Mouse (Mus musculus): ENCODE data around the gene Fam83b. TPM values are rescaled to one million over a fixed set of nuclear protein-coding genes. Genes with fewer than 3 reads are reported as not detected.

Gene Fam83b
- polyA plus RNA-seq, 1 experiment from 2014 or later = 0.21 TPM

DNA sequence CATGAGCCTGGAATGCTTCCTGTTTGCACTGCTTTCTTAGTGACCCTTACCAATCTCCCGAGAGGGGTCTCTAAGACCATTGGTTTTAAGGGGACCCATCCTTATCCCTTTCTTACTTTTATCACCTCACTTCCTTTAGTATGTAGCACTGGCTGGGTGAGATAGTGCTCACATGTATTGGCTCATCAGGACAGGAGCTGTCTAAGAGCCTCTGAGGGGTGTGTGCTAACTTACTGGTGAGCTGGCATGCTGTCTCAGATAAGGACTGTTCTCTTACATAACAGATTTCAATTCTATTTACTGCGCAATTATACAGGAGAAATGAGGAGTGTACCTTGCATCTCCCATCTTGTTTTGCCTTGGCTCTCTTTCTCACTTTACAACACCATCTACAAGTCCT lies 7.7 kb downstream of the Fam83b start:
- Histone ChIP-seq H3K4me3 (no peak overlapping the region), H3K36me3 (no peaks in the 10 kb centered on the region), H3K4me1 (replicated peaks) (no peaks in the 10 kb centered on the region), H3K9ac (no peak overlapping the region), H3K9me3 (replicated peaks) (no peaks in the 10 kb centered on the region), H3K27ac (no peak overlapping the region), H3K27me3 (no peaks in the 10 kb centered on the region), H3K4me2 (no peak overlapping the region)
- 72% methylated on average over 2 of the region's 2 CpGs for WGBS
- ATAC-seq (replicated peaks; ENCODE audit: insufficient number of reproducible peaks, insufficient read depth, low FRiP score, low read depth) = no peak

DNA sequence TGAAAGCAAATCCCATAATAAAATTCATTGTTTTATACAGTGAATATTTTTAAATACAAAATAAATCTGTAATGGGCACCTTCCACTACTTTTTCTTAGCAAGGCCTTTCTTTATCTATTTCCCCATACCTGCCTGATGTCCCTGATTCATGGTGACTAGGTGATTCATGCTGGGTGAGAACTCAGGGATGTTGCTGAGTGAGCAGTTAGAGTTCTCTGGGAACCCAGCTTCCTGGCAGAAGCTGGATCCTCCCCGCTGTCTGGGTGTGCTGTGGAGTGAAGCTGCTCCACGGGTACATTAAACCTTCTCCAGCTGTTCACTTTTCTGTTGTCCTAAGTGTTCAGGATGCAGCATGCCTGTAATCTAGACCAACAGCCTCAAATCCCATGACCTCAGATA lies 13.2 kb downstream of the Fam83b start:
- Histone ChIP-seq H3K36me3 (no peaks in the 10 kb centered on the region), H3K4me1 (replicated peaks) (no peaks in the 10 kb centered on the region), H3K27ac (no peak overlapping the region), H3K4me3 (no peak overlapping the region), H3K4me2 (no peak overlapping the region), H3K27me3 (no peaks in the 10 kb centered on the region), H3K9ac (no peak overlapping the region), H3K9me3 (replicated peaks) (no peaks in the 10 kb centered on the region)
- ATAC-seq (replicated peaks; ENCODE audit: insufficient number of reproducible peaks, insufficient read depth, low FRiP score, low read depth) = no peak
- WGBS = 42% methylated on average over 2 of the region's 2 CpGs

DNA sequence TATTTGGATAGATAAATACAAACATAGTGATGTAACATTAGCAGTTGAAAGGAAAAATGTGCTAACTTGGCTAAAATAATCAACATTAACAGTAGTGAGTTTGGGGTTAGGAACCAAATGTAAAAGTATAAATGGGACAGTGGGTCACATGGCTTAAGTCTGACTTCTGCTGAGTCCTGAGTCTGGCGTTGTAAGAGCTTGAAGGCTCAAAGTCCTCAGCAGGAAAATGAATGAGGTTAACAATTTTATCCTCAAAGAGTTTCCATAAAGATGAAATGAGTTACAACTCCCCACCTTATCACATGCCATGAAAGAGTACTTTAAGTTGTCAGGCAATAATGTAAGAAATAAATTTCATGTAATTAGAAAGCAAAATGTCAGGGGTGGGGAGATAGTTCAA lies 13.8 kb downstream of the Fam83b start:
- WGBS = 68% methylated on average over 1 of the region's 1 CpGs
- H3K27ac ChIP-seq = no peak overlapping the region
- no peaks in the 10 kb centered on the region for H3K9me3 ChIP-seq (replicated peaks)
- no peaks in the 10 kb centered on the region for H3K4me1 ChIP-seq (replicated peaks)
- H3K4me2 ChIP-seq = no peak overlapping the region
- H3K27me3 ChIP-seq = no peaks in the 10 kb centered on the region
- ATAC-seq (replicated peaks; ENCODE audit: insufficient number of reproducible peaks, insufficient read depth, low FRiP score, low read depth) = no peak
- no peaks in the 10 kb centered on the region for H3K36me3 ChIP-seq
- no peak overlapping the region for H3K4me3 ChIP-seq
- H3K9ac ChIP-seq = no peak overlapping the region

DNA sequence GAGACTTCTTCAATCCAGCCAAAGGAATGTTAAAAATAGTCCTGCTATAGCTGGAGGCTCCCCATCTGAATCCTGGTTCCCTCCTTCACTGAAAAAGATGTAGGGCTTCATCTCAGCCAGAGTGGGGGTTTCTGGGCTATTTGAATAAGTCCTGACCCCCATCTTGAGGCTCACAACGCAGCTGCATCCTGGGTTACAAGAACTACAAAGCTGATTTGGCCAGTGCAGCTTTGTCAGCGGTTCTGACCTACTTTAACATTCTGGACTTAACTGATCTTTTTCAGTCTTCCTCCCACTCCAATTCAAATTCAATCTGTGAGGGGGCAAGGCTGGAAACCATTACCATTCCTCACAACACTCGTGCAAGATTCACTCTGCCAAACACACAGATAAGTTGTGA lies 20.2 kb downstream of the Fam83b start:
- no peaks in the 10 kb centered on the region for H3K9me3 ChIP-seq (replicated peaks)
- WGBS = 50% methylated on average over 3 of the region's 3 CpGs
- H3K9ac ChIP-seq = no peak overlapping the region
- ATAC-seq (replicated peaks; ENCODE audit: insufficient number of reproducible peaks, insufficient read depth, low FRiP score, low read depth) = no peak
- H3K27me3 ChIP-seq = no peaks in the 10 kb centered on the region
- H3K27ac ChIP-seq = no peak overlapping the region
- no peak overlapping the region for H3K4me3 ChIP-seq
- no peak overlapping the region for H3K4me2 ChIP-seq
- H3K36me3 ChIP-seq = no peaks in the 10 kb centered on the region
- peaks cover 4% of the 10 kb centered on the region; the same call in 1 of the 2 replicates for H3K4me1 ChIP-seq (replicated peaks)

DNA sequence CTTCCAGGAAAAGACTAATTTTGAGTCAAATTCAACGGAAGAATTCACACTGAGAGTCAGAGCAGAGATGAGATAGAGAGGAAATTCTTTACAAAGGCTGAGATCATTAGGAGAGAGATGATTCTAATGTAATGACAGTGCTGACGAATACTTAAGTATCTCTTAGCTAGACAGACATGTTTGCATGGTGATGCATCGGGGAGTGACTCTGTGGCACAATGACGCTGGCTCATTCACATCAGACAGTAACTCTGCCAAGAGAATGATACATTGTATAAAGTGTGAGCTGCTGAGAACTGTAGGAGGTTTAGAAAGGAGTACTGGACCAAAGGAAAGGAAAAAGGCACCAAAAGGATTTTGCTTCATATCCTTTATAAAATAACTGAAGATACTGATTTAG lies 26.2 kb downstream of the Fam83b start:
- ATAC-seq (replicated peaks; ENCODE audit: insufficient number of reproducible peaks, insufficient read depth, low FRiP score, low read depth) = no peak
- Histone ChIP-seq H3K4me3 (no peak overlapping the region), H3K27ac (no peak overlapping the region), H3K9ac (no peak overlapping the region), H3K27me3 (no peaks in the 10 kb centered on the region), H3K4me1 (replicated peaks) (no peaks in the 10 kb centered on the region), H3K36me3 (no peaks in the 10 kb centered on the region), H3K4me2 (no peak overlapping the region), H3K9me3 (replicated peaks) (no peaks in the 10 kb centered on the region)
- 57% methylated on average over 4 of the region's 4 CpGs for WGBS

DNA sequence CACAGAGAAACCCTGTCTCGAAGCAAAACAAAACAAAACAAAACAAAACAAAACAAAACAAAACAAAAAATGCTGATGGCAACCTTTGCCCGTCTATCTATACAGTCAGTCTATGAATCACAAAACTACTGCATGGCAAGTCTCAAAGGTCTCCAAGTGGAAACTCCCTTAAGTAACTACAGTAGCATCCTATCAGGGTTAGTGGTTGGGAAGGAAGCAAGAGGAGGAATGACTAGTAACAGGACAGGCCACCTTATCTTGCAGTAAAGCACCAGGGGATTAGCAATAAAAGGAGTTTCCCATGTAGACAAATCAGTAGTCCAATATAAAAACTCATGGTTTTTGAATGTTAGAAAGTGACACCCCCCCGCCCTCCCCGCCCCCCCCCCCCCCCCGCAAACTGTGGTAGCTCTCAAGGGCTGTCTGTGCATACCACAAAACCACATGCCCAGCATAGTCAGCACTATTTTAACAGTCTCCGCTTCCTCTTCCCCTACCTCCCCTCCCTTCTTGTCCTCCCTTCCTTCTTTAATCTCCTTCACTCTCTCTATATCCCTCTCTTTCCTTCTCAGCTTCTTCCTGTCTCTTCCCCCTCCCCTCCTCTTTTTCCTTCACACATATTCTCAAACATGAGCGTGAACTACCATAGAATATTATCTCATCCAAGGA lies 26.8 kb downstream of the Fam83b start:
- Histone ChIP-seq H3K36me3 (no peaks in the 10 kb centered on the region), H3K4me2 (no peak overlapping the region), H3K27me3 (no peaks in the 10 kb centered on the region), H3K9ac (no peak overlapping the region), H3K4me3 (no peak overlapping the region), H3K4me1 (replicated peaks) (no peaks in the 10 kb centered on the region), H3K9me3 (replicated peaks) (no peaks in the 10 kb centered on the region), H3K27ac (no peak overlapping the region)
- 62% methylated on average over 7 of the region's 7 CpGs for WGBS
- no peak for ATAC-seq (replicated peaks; ENCODE audit: insufficient number of reproducible peaks, insufficient read depth, low FRiP score, low read depth)

DNA sequence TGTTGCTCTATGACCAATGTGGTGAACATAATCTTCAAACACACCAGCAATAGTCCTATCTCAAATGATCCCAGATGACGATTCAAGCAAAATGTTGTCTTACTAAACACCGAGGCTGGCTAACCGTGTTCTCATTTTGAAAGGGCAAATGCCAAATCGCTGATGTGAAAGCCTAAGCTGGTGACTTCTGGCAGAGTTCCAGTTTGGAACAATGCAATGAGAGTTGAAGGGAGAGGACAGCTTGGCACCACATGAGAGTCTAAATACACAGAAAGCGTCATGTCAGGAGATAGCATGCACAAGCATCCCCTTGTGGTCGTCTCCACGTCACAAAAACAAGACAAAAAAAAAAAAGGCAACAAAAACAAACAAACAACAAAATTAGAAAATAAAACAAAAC lies 27.6 kb downstream of the Fam83b start:
- H3K27ac ChIP-seq = no peak overlapping the region
- no peak for ATAC-seq (replicated peaks; ENCODE audit: insufficient number of reproducible peaks, insufficient read depth, low FRiP score, low read depth)
- no peaks in the 10 kb centered on the region for H3K27me3 ChIP-seq
- H3K36me3 ChIP-seq = no peaks in the 10 kb centered on the region
- H3K4me3 ChIP-seq = no peak overlapping the region
- H3K4me1 ChIP-seq (replicated peaks) = no peaks in the 10 kb centered on the region
- H3K4me2 ChIP-seq = no peak overlapping the region
- 45% methylated on average over 7 of the region's 7 CpGs for WGBS
- H3K9ac ChIP-seq = no peak overlapping the region
- no peaks in the 10 kb centered on the region for H3K9me3 ChIP-seq (replicated peaks)

DNA sequence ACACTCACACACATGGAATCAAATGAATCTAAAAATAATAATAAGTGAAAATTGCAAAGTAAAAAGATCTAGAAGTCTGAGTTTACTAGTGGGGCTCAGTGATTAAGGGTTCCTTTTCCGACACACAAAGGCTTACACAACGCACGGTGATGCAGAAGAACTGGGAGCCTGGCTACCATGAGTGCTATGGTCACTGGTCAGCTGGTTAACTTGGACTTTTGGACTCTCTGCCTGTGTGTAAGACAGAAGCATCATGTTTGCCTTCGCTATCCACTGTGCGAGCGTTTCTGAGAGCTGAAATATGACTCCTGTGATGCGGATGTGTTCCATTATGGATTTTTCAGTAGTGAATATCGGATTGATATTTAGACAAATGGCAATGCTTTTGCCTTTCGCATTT lies 30.9 kb downstream of the Fam83b start:
- H3K4me1 ChIP-seq (replicated peaks) = no peaks in the 10 kb centered on the region
- H3K4me2 ChIP-seq = no peak overlapping the region
- 85% methylated on average over 9 of the region's 9 CpGs for WGBS
- H3K9me3 ChIP-seq (replicated peaks) = no peaks in the 10 kb centered on the region
- H3K4me3 ChIP-seq = no peak overlapping the region
- ATAC-seq (replicated peaks; ENCODE audit: insufficient number of reproducible peaks, insufficient read depth, low FRiP score, low read depth) = no peak
- H3K27me3 ChIP-seq = no peaks in the 10 kb centered on the region
- no peaks in the 10 kb centered on the region for H3K36me3 ChIP-seq
- H3K9ac ChIP-seq = no peak overlapping the region
- H3K27ac ChIP-seq = no peak overlapping the region

DNA sequence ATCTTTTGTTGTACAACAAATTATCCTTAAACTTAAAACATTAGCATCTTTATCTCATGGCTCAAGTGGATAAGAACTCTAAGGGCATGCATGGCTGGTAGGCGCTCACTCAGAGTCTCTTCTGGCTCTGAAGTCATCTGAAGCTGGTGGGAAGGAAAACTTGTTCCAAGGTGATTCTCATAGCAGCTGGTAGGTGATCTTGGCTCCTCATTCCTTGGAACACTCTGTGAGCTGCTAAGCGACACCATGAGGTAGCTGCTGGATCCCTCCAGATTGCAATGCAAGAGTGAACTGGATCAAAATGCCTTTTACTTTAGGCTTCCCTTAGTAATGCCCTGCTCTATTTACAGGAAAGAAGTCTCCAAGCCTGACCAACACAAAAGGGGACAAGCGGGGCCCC lies 34.5 kb downstream of the Fam83b start:
- 86% methylated on average over 3 of the region's 3 CpGs for WGBS
- H3K27me3 ChIP-seq = no peaks in the 10 kb centered on the region
- H3K4me1 ChIP-seq (replicated peaks) = no peaks in the 10 kb centered on the region
- no peak overlapping the region for H3K27ac ChIP-seq
- H3K9ac ChIP-seq = no peak overlapping the region
- no peak overlapping the region for H3K4me2 ChIP-seq
- H3K36me3 ChIP-seq = no peaks in the 10 kb centered on the region
- no peaks in the 10 kb centered on the region for H3K9me3 ChIP-seq (replicated peaks)
- H3K4me3 ChIP-seq = no peak overlapping the region
- ATAC-seq (replicated peaks; ENCODE audit: insufficient number of reproducible peaks, insufficient read depth, low FRiP score, low read depth) = no peak

DNA sequence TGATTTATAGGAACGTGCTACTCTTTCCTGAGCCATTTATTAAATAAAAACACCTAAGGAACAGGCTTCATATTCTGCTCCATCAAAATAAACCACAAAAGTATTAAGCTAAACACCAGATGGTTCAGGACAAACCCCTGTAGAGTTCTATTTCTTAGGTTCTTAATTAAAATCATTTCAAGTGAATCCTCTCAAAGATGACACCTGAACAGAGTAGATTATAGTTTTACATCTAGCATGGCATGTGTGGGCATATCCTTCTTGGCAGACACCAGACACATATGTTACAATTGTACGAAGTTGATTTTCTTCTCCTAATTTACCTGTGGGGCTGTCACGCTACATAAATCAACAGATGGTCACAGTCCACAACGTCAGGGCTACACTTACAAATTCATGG lies 35.5 kb downstream of the Fam83b start:
- Histone ChIP-seq H3K9me3 (replicated peaks) (no peaks in the 10 kb centered on the region), H3K4me3 (no peak overlapping the region), H3K27me3 (no peaks in the 10 kb centered on the region), H3K9ac (no peak overlapping the region), H3K4me1 (replicated peaks) (no peaks in the 10 kb centered on the region), H3K4me2 (no peak overlapping the region), H3K36me3 (no peaks in the 10 kb centered on the region), H3K27ac (no peak overlapping the region)
- ATAC-seq (replicated peaks; ENCODE audit: insufficient number of reproducible peaks, insufficient read depth, low FRiP score, low read depth) = no peak
- 83% methylated on average over 4 of the region's 4 CpGs for WGBS

DNA sequence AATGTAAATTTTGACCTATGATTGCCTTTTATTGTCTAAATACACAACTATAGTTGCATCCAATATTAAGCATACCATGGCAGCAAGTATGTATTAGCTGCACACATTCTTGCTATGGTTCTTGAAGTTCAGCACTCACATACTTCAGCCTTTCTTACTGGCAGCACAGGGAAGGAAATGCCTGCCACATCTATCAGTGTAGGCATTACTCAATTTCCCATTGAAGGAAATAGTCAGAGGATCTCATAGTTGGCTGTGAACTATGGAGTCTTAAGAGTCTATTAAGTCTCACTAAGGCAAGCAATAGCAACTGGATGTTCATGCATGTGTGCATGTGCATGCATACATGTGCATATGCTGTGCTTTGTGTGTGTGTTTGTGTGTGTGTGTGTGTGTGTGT lies 41.3 kb downstream of the Fam83b start:
- no peak overlapping the region for H3K4me3 ChIP-seq
- H3K27me3 ChIP-seq = no peaks in the 10 kb centered on the region
- H3K4me1 ChIP-seq (replicated peaks) = 0 out of 2 replicates have a peak, but pooled peaks cover 2% of the 10 kb centered on the region
- no peak for ATAC-seq (replicated peaks; ENCODE audit: insufficient number of reproducible peaks, insufficient read depth, low FRiP score, low read depth)
- H3K9ac ChIP-seq = no peak overlapping the region
- no peak overlapping the region for H3K4me2 ChIP-seq
- H3K36me3 ChIP-seq = no peaks in the 10 kb centered on the region
- H3K9me3 ChIP-seq (replicated peaks) = no peaks in the 10 kb centered on the region
- H3K27ac ChIP-seq = no peak overlapping the region

DNA sequence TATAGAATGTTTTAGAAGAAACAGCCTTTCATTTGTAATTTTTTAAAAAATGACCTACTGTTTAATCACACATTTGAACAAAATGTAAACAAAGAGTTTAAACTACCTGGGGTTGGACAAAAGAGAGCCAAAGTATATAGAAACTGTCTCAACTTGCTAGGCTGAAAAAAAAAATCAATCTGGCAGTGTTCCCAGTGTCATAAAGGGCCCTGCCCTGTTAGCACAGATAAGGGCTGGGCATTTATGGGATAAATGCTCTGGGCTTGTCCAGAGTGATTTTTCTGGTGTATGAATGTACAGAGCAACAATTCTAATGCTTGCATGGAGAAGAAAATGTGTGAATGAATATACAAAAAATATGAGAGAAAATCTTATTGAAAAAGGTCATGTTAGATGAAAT lies 43.8 kb downstream of the Fam83b start:
- Histone ChIP-seq H3K9me3 (replicated peaks) (no peaks in the 10 kb centered on the region), H3K4me3 (no peak overlapping the region), H3K4me1 (replicated peaks) (0 out of 2 replicates have a peak, but pooled peaks cover 2% of the 10 kb centered on the region), H3K9ac (no peak overlapping the region), H3K27me3 (no peaks in the 10 kb centered on the region), H3K27ac (no peak overlapping the region), H3K4me2 (no peak overlapping the region), H3K36me3 (no peaks in the 10 kb centered on the region)
- no peak for ATAC-seq (replicated peaks; ENCODE audit: insufficient number of reproducible peaks, insufficient read depth, low FRiP score, low read depth)
